Mouse (Mus musculus): Measurements from ENCODE around the gene Tmem132b. TPM values are rescaled to one million over a fixed set of nuclear protein-coding genes. Genes with fewer than 3 reads are reported as not detected.
A peak's percentile ranks its signal among the peaks of the same experiment; 100 is the strongest.

The Tmem132b gene
- total RNA-seq, 2 experiments from 2014 or later: 0.20 to 0.56 TPM

- no peak for DNase-seq
- intact Hi-C loops (cut with DNase I): no loop called here
- Histone ChIP-seq H3K27ac (no peak overlapping the region), H3K4me3 (no peak overlapping the region)
- peak; percentile 48 for TF ChIP-seq CTCF (IDR thresholded peaks at IDR 0.05)
Measured at GRCm38 (mm10) chr5:125526464-125526863, 5.1 kb upstream of the Tmem132b start.

DNA sequence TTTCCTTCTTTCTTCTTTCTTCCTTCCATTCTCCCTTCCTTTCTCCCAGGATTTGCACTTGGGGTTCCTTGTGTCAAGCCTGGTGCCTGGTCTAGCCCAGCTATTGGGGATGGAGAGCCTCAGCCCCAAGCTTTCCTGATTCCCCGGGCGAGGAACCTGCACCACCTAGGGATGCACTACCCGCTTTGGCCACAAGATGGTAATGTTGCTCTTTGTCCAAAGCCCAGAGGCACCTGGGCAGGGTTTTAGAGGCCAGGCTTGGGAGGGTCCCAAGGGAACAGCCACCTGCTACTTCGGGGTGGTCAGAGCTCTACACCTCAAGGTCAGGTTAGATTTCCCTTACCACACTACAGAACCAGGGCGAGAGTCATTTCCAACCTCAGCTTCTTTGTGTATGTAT is 2.5 kb upstream of the Tmem132b start:
- DNase-seq: peak; percentile 71
- TF ChIP-seq CTCF (IDR thresholded peaks at IDR 0.05): no peak; the same call in 1 of the 2 replicates
- Histone ChIP-seq H3K4me3 (no peak overlapping the region), H3K27ac (no peak overlapping the region)
- intact Hi-C loops (cut with DNase I): loop anchor here (1.0 to 2.0 kb wide), 2 partner anchors 50 to 272 kb away; no protein-coding TSS in a partner anchor

DNA sequence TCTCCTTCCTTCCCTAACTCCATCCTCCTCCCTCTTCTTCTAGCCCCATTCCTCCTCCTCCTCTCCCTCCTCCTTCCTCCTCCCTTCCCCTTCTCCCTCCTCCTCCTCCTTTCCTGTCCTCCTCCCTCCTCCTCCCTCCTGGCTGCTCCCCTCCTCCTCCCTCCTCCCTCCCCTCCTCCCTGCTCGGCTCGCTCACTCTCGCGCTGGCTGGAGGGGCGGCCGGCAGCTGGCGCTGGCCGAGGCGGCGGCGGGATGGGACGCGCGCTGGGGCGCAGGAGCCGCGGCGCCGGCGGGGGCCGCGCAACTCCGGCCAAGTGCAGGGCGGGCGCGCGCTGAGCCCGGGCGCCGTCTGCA is 594 bp downstream of the Tmem132b start:
- TF ChIP-seq CTCF (IDR thresholded peaks at IDR 0.05): no peak
- H3K27ac ChIP-seq: no peak overlapping the region
- intact Hi-C loops (cut with DNase I): no loop called here
- peak overlapping the region; percentile 60 for H3K4me3 ChIP-seq
- DNase-seq: peak; percentile 35

DNA sequence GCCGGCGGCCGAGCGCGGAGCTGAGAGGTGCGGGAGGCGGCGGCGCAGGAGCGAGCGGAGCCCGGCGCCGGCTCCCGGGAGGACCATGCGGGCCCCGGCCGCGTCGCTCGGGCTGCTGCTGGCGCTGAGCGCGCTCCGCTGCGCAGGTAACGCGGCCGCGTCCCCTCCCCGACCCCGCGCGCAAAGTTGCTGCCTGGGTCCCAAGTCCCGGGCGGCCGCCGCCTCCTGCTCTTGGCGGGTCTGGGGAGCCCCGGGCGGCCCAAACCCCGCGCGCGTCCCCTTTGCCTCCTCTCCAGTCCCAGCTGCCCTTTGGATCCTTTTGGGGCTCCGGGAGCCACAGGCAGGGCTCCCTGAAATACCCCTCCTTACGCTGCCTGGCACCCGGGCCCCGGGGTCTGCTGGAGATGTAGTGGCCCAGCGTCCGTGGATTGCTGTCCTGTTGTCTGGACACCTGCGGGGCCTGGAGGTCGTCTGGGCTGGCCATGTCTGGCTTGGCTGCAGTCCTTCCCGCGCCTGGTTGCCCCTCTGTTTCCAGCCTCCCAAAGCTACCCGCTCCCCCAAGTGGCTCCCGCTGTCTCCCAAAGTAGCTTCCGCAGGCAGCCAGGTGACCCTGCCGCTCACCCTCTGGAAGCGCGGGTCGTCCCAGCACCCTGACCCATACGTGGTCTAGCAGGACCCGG is 1.1 kb downstream of the Tmem132b start:
- TF ChIP-seq CTCF (IDR thresholded peaks at IDR 0.05): no peak
- intact Hi-C loops (cut with DNase I): no loop called here
- no peak for DNase-seq
- no peak overlapping the region for H3K27ac ChIP-seq
- H3K4me3 ChIP-seq: peak overlapping the region; percentile 60

GRCm38 (mm10) chr5:125533225-125533900 is 1.8 kb downstream of the Tmem132b start:
- intact Hi-C loops (cut with DNase I): no loop called here
- peak overlapping the region; percentile 60 for H3K4me3 ChIP-seq
- no peak for DNase-seq
- no peak for TF ChIP-seq CTCF (IDR thresholded peaks at IDR 0.05)
- no peak overlapping the region for H3K27ac ChIP-seq

GRCm38 (mm10) chr5:125534168-125534610 is 2.6 kb downstream of the Tmem132b start:
- TF ChIP-seq CTCF (IDR thresholded peaks at IDR 0.05): no peak
- no peak overlapping the region for H3K4me3 ChIP-seq
- intact Hi-C loops (cut with DNase I): no loop called here
- DNase-seq: no peak
- H3K27ac ChIP-seq: no peak overlapping the region

DNA sequence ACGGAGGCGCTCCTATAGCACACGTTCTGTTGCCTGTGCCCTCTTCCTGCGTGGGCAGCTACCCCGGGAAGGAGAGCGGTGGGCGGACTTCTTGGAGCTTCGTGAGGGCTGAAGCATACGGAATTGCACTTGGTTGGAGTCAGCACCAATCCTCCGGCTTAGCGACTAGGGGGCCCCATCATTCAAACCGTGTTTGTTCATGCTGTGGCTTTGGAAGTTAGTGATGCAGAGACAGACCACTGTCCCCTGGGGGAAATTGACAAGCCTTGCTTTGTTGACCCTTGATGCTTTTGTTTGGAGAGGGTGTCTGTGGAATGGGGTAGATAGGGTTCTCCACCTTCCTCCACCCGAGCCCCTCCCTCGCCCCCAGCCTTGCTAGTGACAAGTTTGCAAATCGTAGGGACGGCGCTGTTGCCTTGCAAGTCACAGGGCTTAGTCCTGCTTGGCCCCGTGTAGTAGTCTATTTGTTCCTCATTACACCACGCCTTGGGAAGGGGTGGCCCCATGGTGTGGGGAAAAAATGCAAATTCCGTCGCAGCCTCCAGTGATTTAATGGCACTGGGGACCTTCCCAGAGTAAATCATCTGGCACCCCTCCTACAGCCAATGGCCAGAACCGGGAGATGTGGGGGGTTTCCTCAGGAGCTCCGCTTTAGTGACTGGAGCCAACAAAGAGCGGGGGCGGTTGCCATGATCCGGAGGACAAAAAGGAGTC is 3.2 kb downstream of the Tmem132b start:
- no peak for DNase-seq
- intact Hi-C loops (cut with DNase I): no loop called here
- H3K4me3 ChIP-seq: no peak overlapping the region
- TF ChIP-seq CTCF (IDR thresholded peaks at IDR 0.05): no peak
- H3K27ac ChIP-seq: no peak overlapping the region

- Histone ChIP-seq H3K27ac (no peak overlapping the region), H3K4me3 (no peak overlapping the region)
- no peak for DNase-seq
- intact Hi-C loops (cut with DNase I): no loop called here
- peak; percentile 20; the same call in 1 of the 2 replicates for TF ChIP-seq CTCF (IDR thresholded peaks at IDR 0.05)
Measured at GRCm38 (mm10) chr5:125545090-125545489, 13.5 kb downstream of the Tmem132b start.

DNA sequence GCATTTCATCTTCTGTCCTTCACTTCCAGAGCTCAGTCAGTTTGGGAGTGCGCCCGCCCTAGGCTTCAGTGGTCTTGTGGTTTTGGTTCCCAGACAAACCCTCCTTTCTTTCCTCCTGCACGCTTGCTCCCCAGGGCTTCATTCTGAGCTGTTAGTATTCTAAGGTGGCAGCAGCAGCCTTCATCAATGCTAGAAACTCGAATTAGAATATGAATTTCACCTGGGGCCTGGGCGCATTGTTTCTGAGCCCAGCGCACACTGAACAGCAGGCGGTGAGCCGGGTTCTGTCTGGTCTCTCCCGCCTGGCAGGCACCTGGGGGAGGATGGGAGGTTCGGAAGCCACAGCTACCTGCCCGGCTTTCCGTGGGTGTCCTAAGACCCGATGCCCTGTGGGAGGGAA is 14.7 kb downstream of the Tmem132b start:
- no peak for TF ChIP-seq CTCF (IDR thresholded peaks at IDR 0.05)
- Histone ChIP-seq H3K4me3 (no peak overlapping the region), H3K27ac (no peak overlapping the region)
- DNase-seq: no peak
- intact Hi-C loops (cut with DNase I): no loop called here

DNA sequence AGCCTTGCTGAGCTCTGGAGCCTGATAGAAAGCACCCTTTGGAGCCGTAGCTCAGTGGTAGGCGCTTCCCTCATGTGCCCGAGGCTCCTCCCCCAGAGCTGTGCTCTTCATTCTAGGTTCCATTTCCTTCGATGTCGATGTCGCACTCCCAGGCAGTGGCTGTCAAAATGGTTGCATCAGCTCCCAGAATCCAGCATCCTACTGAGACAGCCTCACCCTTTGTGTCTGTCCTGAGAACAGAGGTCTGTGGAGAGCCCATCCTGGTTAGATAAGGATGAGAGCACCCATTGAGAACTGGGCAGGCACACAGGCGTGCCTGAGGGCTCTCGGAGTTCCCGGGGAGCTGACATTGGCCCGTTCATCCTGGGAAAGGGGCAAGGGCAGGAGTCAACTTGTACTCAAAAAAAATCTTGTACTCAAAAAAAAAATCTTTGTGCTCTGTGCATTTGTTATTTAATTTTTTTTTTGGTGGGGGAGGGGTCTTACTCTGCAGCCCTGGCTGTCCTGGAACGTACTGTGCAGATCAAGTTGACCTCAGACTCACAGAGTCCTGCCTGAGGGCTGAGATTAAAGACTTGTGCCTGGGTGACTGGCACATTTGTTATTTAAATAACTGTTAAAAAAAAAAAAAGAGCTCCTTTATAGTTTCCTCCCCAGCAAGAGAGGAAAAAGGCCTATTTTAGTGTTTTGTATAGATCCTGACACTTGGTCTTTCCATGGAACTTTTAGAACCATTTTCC is 18.3 kb downstream of the Tmem132b start:
- Histone ChIP-seq H3K27ac (no peak overlapping the region), H3K4me3 (no peak overlapping the region)
- no peak for TF ChIP-seq CTCF (IDR thresholded peaks at IDR 0.05)
- intact Hi-C loops (cut with DNase I): no loop called here
- DNase-seq: no peak

DNA sequence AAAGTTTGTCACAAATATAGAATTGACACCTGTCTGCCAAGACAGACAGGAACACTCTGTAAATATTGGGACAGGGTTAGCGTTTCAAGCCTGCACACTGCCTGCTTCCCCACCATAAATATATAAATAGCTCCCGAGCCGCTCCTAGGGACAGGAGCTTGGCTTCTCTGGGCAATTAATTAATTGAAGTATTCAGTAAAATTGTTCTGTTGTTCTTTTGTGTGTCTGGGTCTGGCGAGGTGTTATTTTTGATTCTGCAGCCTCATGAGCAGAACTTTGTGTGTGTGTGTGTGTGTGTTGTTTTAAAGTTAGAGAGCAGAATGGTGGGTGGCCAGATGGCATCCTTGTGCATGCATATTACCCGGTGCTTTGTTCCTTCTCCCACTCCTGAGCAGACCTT is 24.2 kb downstream of the Tmem132b start:
- intact Hi-C loops (cut with DNase I): no loop called here
- peak; percentile 32 for DNase-seq

GRCm38 (mm10) chr5:125563492-125563891 is 31.9 kb downstream of the Tmem132b start:
- no peak for DNase-seq
- H3K27ac ChIP-seq: no peak overlapping the region
- no peak for TF ChIP-seq CTCF (IDR thresholded peaks at IDR 0.05)
- intact Hi-C loops (cut with DNase I): no loop called here
- no peak overlapping the region for H3K4me3 ChIP-seq

More for the DNA sequence above, 24.2 kb downstream of the Tmem132b start:
- Histone ChIP-seq H3K27ac (peak overlapping the region; percentile 24), H3K4me3 (no peak overlapping the region)
- TF ChIP-seq CTCF (IDR thresholded peaks at IDR 0.05): no peak
